ENCODE assay signal across 8 mouse cellular contexts in genomic region chr15:27785280-27786001, GRCm38 (mm10).
DNase-seq lines count a peak whose midpoint lies in the region; ATAC-seq and TF ChIP-seq lines count a peak whose summit lies in the region.

No protein-coding gene starts in this region.

- no peaks in the 10 kb centered on the region for H3K27me3 ChIP-seq in lung, embryonic 14.5 days (ENCODE audit: insufficient read depth, low read length)
- H3K27me3 ChIP-seq in stomach, embryonic 15.5 days (replicated peaks) = no peaks in the 10 kb centered on the region

- peak overlapping the region; percentile 93 for H3K27ac ChIP-seq in lung, embryonic 14.5 days (ENCODE audit: low read depth)
- H3K27ac ChIP-seq in stomach, embryonic 15.5 days = peak overlapping the region; percentile 78

- no peak for TF ChIP-seq CTCF in lung, embryonic 14.5 days (IDR thresholded peaks at IDR 0.05; ENCODE audit: low read depth)

- H3K9me3 ChIP-seq in lung, embryonic 14.5 days (ENCODE audit: low read depth, low read length) = no peaks in the 10 kb centered on the region
- no peaks in the 10 kb centered on the region for H3K9me3 ChIP-seq in stomach, embryonic 15.5 days

- ATAC-seq in lung, embryonic 14.5 days (ENCODE audit: insufficient read depth) = peak; percentile 74
- ATAC-seq in stomach, embryonic 15.5 days (ENCODE audit: insufficient read depth, low FRiP score, low read depth) = peak; percentile 56; the same call in 1 of the 2 replicates

- H3K9ac ChIP-seq in lung, embryonic 14.5 days = 0 out of 2 replicates have a peak overlapping the region, but pooled peaks have one; percentile 27
- no peak overlapping the region for H3K9ac ChIP-seq in stomach, embryonic 15.5 days

- peak; percentile 65 to 76 for DNase-seq in cerebellum, postnatal 10 days
- DNase-seq in cerebellum, adult 11-12 months = no peak
- DNase-seq in NIH3T3 (ENCODE audit: low read depth) = peak; percentile 92
- DNase-seq in heart, adult 8-10 months (ENCODE audit: low spot score) = peak; percentile 51
- DNase-seq in kidney, adult 18-20 months = peak; percentile 43
- DNase-seq in lung, embryonic 14.5 days = peak; percentile 91
- no peak for DNase-seq in layer of hippocampus, postnatal 14 days (ENCODE audit: low spot score in 2 of 2)

- H3K36me3 ChIP-seq in lung, embryonic 14.5 days (ENCODE audit: insufficient read depth) = no peaks in the 10 kb centered on the region; the same call in 1 of the 2 replicates
- no peaks in the 10 kb centered on the region for H3K36me3 ChIP-seq in stomach, embryonic 15.5 days

- peak overlapping the region; percentile 16; the same call in 1 of the 2 replicates for H3K4me3 ChIP-seq in lung, embryonic 14.5 days (ENCODE audit: low read depth, low read length)
- peak overlapping the region; percentile 23; the same call in 1 of the 2 replicates for H3K4me3 ChIP-seq in stomach, embryonic 15.5 days (replicated peaks)

- H3K4me1 ChIP-seq in lung, embryonic 14.5 days (ENCODE audit: insufficient read depth) = peaks cover 67% of the 10 kb centered on the region
- peaks cover 64% of the 10 kb centered on the region for H3K4me1 ChIP-seq in stomach, embryonic 15.5 days

- WGBS in lung, embryonic 14.5 days = 17% methylated on average over 12 of the region's 12 CpGs
- WGBS in stomach, embryonic 15.5 days = 23% methylated on average over 12 of the region's 12 CpGs

- H3K4me2 ChIP-seq in lung, embryonic 14.5 days = peak overlapping the region; percentile 53
- H3K4me2 ChIP-seq in stomach, embryonic 15.5 days = peak overlapping the region; percentile 34

Comparison
In these comparisons a context has a peak if more than half of its experiments do, and no peak if none do; other contexts are left out.
1. DNase-seq: peak in cerebellum, postnatal 10 days (2 of 2), NIH3T3 (single experiment), heart, adult 8-10 months (single experiment), kidney, adult 18-20 months (single experiment) and lung, embryonic 14.5 days (single experiment); none in cerebellum, adult 11-12 months (single experiment) and layer of hippocampus, postnatal 14 days (0 of 2).